ENCODE assay signal across 7 mouse cellular contexts in genomic region chr11:102156039-102156785, GRCm38 (mm10). TPM values are rescaled to one million over a fixed set of nuclear protein-coding genes. Genes with fewer than 3 reads are reported as not detected.
A peak's percentile ranks its signal among the peaks of the same experiment; 100 is the strongest.
DNase-seq lines count a peak whose midpoint lies in the region; ATAC-seq lines count a peak whose summit lies in the region.

TSS of gene Tmem101 (minus strand) at chr11:102156404.

- peak; percentile 88 for DNase-seq in adrenal gland, adult 8-10 months
- DNase-seq in embryo, embryonic 9.5 days (ENCODE audit: extremely low spot score) = peak; percentile 87
- peak; percentile 74 to 90 for DNase-seq in gastrocnemius, postnatal 4 days (ENCODE audit: low spot score in 2 of 2)
- peak; percentile 87 to 90 for DNase-seq in left cerebral cortex, postnatal 36 days (ENCODE audit: low spot score in 2 of 2)
- peak; percentile 99 for DNase-seq in midbrain, embryonic 11.5 days (ENCODE audit: low spot score, missing footprints)
- DNase-seq in skeletal muscle tissue, adult 2 months (ENCODE audit: low read depth, low spot score) = peak; percentile 81

- H3K9ac ChIP-seq in intestine, embryonic 16.5 days (ENCODE audit: low read depth, low read length) = peak within 1 kb of the TSS; percentile 68
- peak within 1 kb of the TSS; percentile 71 for H3K9ac ChIP-seq in midbrain, embryonic 11.5 days (ENCODE audit: low read length)

- no peaks in the 10 kb centered on the region for H3K27me3 ChIP-seq in intestine, embryonic 16.5 days (replicated peaks; ENCODE audit: control insufficient read depth, insufficient read depth, low read length)
- H3K27me3 ChIP-seq in midbrain, embryonic 11.5 days (ENCODE audit: control insufficient read depth, insufficient read depth, low read length) = no peaks in the 10 kb centered on the region

- under 1% methylated on average over 37 of the region's 37 CpGs for WGBS in intestine, embryonic 16.5 days
- WGBS in midbrain, embryonic 11.5 days = under 1% methylated on average over 37 of the region's 37 CpGs

- peak within 1 kb of the TSS; percentile 60 for H3K4me3 ChIP-seq in intestine, embryonic 16.5 days (ENCODE audit: low read length)
- peak within 1 kb of the TSS; percentile 61 for H3K4me3 ChIP-seq in midbrain, embryonic 11.5 days (ENCODE audit: low read depth, low read length)

- peaks cover 10% of the 10 kb centered on the region; the same call in 1 of the 2 replicates for H3K36me3 ChIP-seq in intestine, embryonic 16.5 days (ENCODE audit: control insufficient read depth, insufficient read depth, low read length)
- H3K36me3 ChIP-seq in midbrain, embryonic 11.5 days (ENCODE audit: control insufficient read depth, insufficient read depth, low read length) = peaks cover 3% of the 10 kb centered on the region; the same call in 1 of the 2 replicates

- H3K9me3 ChIP-seq in intestine, embryonic 16.5 days (ENCODE audit: control insufficient read depth, low read length) = no peaks in the 10 kb centered on the region
- no peaks in the 10 kb centered on the region for H3K9me3 ChIP-seq in midbrain, embryonic 11.5 days (ENCODE audit: control insufficient read depth, low read length)

- peak; percentile 88 for ATAC-seq in intestine, embryonic 16.5 days
- peak; percentile 90 for ATAC-seq in midbrain, embryonic 11.5 days (ENCODE audit: low FRiP score)

- H3K27ac ChIP-seq in intestine, embryonic 16.5 days (ENCODE audit: low read length) = no peak within 1 kb of the TSS
- H3K27ac ChIP-seq in midbrain, embryonic 11.5 days (ENCODE audit: low read depth, low read length) = 0 out of 2 replicates have a peak within 1 kb of the TSS, but pooled peaks have one; percentile 22

- intact Hi-C loops in left cerebral cortex, postnatal 36 days (cut with DNase I) = loop anchor here (5.0 kb wide), 1 partner anchor 111 kb away; the partner anchor contains the start of gene Asb16

- peaks cover 7% of the 10 kb centered on the region; the same call in 1 of the 2 replicates for H3K4me1 ChIP-seq in intestine, embryonic 16.5 days (ENCODE audit: control insufficient read depth, insufficient read depth, low read length)
- H3K4me1 ChIP-seq in midbrain, embryonic 11.5 days (ENCODE audit: control insufficient read depth, insufficient read depth, low read length) = peaks cover 6% of the 10 kb centered on the region

- peak within 1 kb of the TSS; percentile 77 for H3K4me2 ChIP-seq in intestine, embryonic 16.5 days (ENCODE audit: low read depth, low read length)
- peak within 1 kb of the TSS; percentile 61 for H3K4me2 ChIP-seq in midbrain, embryonic 11.5 days

RNA-seq across cellular contexts. Expression of gene Tmem101, which starts in this region (rescaled TPM):
- total RNA-seq in adrenal gland, adult 8-10 months (2022) = 10 to 100 TPM; 18.0 to 21.8 (median 19.7) TPM
- 10 to 100 TPM; 15.1 to 16.1 TPM for total RNA-seq in gastrocnemius, postnatal 4 days (2021)
- polyA plus RNA-seq in intestine, embryonic 16.5 days (2015; fragmentation: Nextera tagmentation; extraction: Ambion mirVana) = 23.4 and 26.0 TPM in 2 replicates
- total RNA-seq in left cerebral cortex, postnatal 36 days (2021) = 10 to 100 TPM; 24.2 to 27.3 TPM
- polyA plus RNA-seq in midbrain, embryonic 11.5 days (2014; fragmentation: Nextera tagmentation; extraction: Ambion mirVana) = 33.5 and 35.9 TPM in 2 replicates
